In the genomic region with DNA sequence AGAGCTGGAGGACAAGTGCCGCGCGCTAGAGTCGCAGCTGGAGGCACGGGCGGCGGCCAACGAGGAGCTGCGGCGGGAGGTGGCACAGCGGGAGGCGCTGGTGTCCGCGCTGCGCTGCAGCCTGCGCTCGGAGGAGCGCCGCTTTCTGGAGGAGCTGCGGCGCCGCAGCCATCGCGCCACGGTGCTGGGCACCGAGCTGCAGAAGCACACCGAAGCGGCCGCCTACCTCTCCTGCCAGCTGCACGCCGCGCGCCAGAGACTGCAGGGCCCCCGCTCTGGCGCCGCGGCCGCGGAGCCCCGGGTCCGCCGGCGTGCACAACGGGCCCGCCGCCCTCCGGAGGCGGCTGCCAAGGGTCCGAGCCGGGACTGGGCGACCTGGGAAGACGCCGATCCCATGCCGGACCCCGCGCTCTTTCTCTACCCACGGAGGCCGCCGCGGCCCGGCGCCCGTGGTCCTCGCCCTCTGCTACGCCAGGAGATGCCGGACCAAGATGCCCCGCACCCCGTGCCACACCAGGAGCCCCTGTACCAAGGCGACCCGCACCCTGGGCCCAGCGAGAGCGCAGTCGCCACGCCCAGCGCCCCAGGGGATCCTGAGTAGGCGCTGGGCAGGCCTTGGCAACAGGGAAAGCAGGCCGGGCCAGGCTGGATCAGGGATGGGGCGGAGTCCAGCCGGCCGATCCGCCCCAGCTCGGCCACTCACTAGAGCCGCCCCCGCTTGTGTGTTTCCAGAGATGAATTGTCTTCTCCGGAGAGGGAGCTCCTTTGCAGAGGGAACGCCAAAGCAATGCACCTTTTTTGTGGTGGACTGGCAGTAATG, we compare ENCODE assay signal across 8 mouse cellular contexts. TPM values are rescaled to one million over a fixed set of nuclear protein-coding genes. Genes with fewer than 3 reads are reported as not detected.
A peak's percentile ranks its signal among the peaks of the same experiment; 100 is the strongest.
DNase-seq lines count a peak whose midpoint lies in the region; ATAC-seq and TF ChIP-seq lines count a peak whose summit lies in the region.

No protein-coding gene starts in this region.

- WGBS in embryonic facial prominence, embryonic 14.5 days: under 1% methylated on average over 40 of the region's 86 CpGs
- WGBS in liver, embryonic 12.5 days (ENCODE audit: insufficient replicate concordance): 2% methylated on average over 86 of the region's 86 CpGs
- under 1% methylated on average over 70 of the region's 86 CpGs for WGBS in stomach, postnatal 0 days

- H3K4me1 ChIP-seq in embryonic facial prominence, embryonic 14.5 days (ENCODE audit: control insufficient read depth, insufficient read depth, low read length): peaks cover 10% of the 10 kb centered on the region
- H3K4me1 ChIP-seq in liver, embryonic 12.5 days: peaks cover 26% of the 10 kb centered on the region
- H3K4me1 ChIP-seq in stomach, postnatal 0 days (replicated peaks; ENCODE audit: control insufficient read depth, insufficient read depth): peaks cover 6% of the 10 kb centered on the region

- H3K4me2 ChIP-seq in embryonic facial prominence, embryonic 14.5 days (ENCODE audit: low read depth, low read length): peak overlapping the region; percentile 62
- H3K4me2 ChIP-seq in liver, embryonic 12.5 days: peak overlapping the region; percentile 82
- H3K4me2 ChIP-seq in stomach, postnatal 0 days (replicated peaks; ENCODE audit: low read depth): peak overlapping the region; percentile 86

- peak overlapping the region; percentile 84 for H3K27ac ChIP-seq in embryonic facial prominence, embryonic 14.5 days (replicated peaks; ENCODE audit: low read depth, low read length)
- peak overlapping the region; percentile 27; the same call in 1 of the 2 replicates for H3K27ac ChIP-seq in liver, embryonic 12.5 days
- H3K27ac ChIP-seq in stomach, postnatal 0 days (replicated peaks): peak overlapping the region; percentile 97

- no peaks in the 10 kb centered on the region for H3K9me3 ChIP-seq in embryonic facial prominence, embryonic 14.5 days (ENCODE audit: control insufficient read depth, low read length)
- no peaks in the 10 kb centered on the region for H3K9me3 ChIP-seq in liver, embryonic 12.5 days (replicated peaks)
- H3K9me3 ChIP-seq in stomach, postnatal 0 days (ENCODE audit: control insufficient read depth, low read length): no peaks in the 10 kb centered on the region

- H3K4me3 ChIP-seq in embryonic facial prominence, embryonic 14.5 days (ENCODE audit: low read depth, low read length): peak overlapping the region; percentile 57
- H3K4me3 ChIP-seq in liver, embryonic 12.5 days: peak overlapping the region; percentile 58
- peak overlapping the region; percentile 79 for H3K4me3 ChIP-seq in stomach, postnatal 0 days (ENCODE audit: low read depth, low read length)

- TF ChIP-seq CTCF in stomach, postnatal 0 days (IDR thresholded peaks at IDR 0.05; ENCODE audit: low read depth): peak; percentile 76

- DNase-seq in CD4-positive helper T cell, adult 2 months (ENCODE audit: low read depth, low spot score): peak; percentile 72
- peak; percentile 51 to 68 for DNase-seq in adrenal gland, postnatal 4 days (ENCODE audit: low spot score in 2 of 2)
- DNase-seq in embryonic facial prominence, embryonic 14.5 days (ENCODE audit: low spot score): peak; percentile 90
- peak; percentile 83 to 84 for DNase-seq in heart, adult 9 months (ENCODE audit: low spot score in 2 of 2)
- DNase-seq in kidney, adult 9 months: peak; percentile 89
- peak; percentile 81 for DNase-seq in neural tube, embryonic 10.5 days (ENCODE audit: extremely low spot score, low spot score)
- DNase-seq in stomach, postnatal 0 days (ENCODE audit: low spot score): peak; percentile 90

- peak; percentile 92 for ATAC-seq in embryonic facial prominence, embryonic 14.5 days (ENCODE audit: low read depth)
- ATAC-seq in liver, embryonic 12.5 days: peak; percentile 65
- ATAC-seq in stomach, postnatal 0 days (ENCODE audit: low FRiP score, low TSS enrichment): peak; percentile 90

- no peaks in the 10 kb centered on the region for H3K27me3 ChIP-seq in embryonic facial prominence, embryonic 14.5 days (replicated peaks; ENCODE audit: control insufficient read depth, insufficient read depth, low read length)
- H3K27me3 ChIP-seq in liver, embryonic 12.5 days (replicated peaks): peaks cover 81% of the 10 kb centered on the region
- no peaks in the 10 kb centered on the region for H3K27me3 ChIP-seq in stomach, postnatal 0 days (ENCODE audit: control insufficient read depth, insufficient read depth, low read length)

- peak overlapping the region; percentile 69 for H3K9ac ChIP-seq in embryonic facial prominence, embryonic 14.5 days (ENCODE audit: low read depth, low read length)
- peak overlapping the region; percentile 63 for H3K9ac ChIP-seq in liver, embryonic 12.5 days
- H3K9ac ChIP-seq in stomach, postnatal 0 days (ENCODE audit: low read length): peak overlapping the region; percentile 81

- peak; percentile 51 for TF ChIP-seq EP300 in stomach, postnatal 0 days (optimal IDR thresholded peaks at IDR 0.05)

- H3K36me3 ChIP-seq in embryonic facial prominence, embryonic 14.5 days (ENCODE audit: control insufficient read depth, insufficient read depth, low read length): no peaks in the 10 kb centered on the region
- peaks cover 54% of the 10 kb centered on the region for H3K36me3 ChIP-seq in liver, embryonic 12.5 days
- no peaks in the 10 kb centered on the region for H3K36me3 ChIP-seq in stomach, postnatal 0 days (ENCODE audit: control insufficient read depth, insufficient read depth, low read length)

RNA-seq across cellular contexts. Expression of gene Cluh, which starts 11.1 kb away (rescaled TPM):
- 100 to 1,000 TPM; 217 to 220 TPM for total RNA-seq in adrenal gland, postnatal 4 days (2021)
- polyA plus RNA-seq in embryonic facial prominence, embryonic 14.5 days (2014; fragmentation: Nextera tagmentation; extraction: Ambion mirVana): 24.4 and 25.2 TPM in 2 replicates
- 49.6 and 50.1 TPM in 2 replicates for polyA plus RNA-seq in liver, embryonic 12.5 days (2016; fragmentation: Nextera tagmentation; extraction: Ambion mirVana)
- polyA plus RNA-seq in stomach, postnatal 0 days (2015; fragmentation: Nextera tagmentation; extraction: Ambion mirVana): 17.8 and 19.9 TPM in 2 replicates

RNA-seq across cellular contexts. Expression of gene Ccdc92b, which starts 18.8 kb away (rescaled TPM):
- 1 to 10 TPM; 6.5 to 6.6 TPM for total RNA-seq in adrenal gland, postnatal 4 days (2021)
- polyA plus RNA-seq in embryonic facial prominence, embryonic 14.5 days (2014; fragmentation: Nextera tagmentation; extraction: Ambion mirVana): 0.54 and 0.62 TPM in 2 replicates
- 14.7 and 16.0 TPM in 2 replicates for polyA plus RNA-seq in liver, embryonic 12.5 days (2016; fragmentation: Nextera tagmentation; extraction: Ambion mirVana)
- 0.55 and 0.62 TPM in 2 replicates for polyA plus RNA-seq in stomach, postnatal 0 days (2015; fragmentation: Nextera tagmentation; extraction: Ambion mirVana)

RNA-seq across cellular contexts. Expression of gene Rap1gap2, which starts 27.5 kb away (rescaled TPM):
- 10 to 100 TPM; 18.7 to 28.8 TPM for total RNA-seq in adrenal gland, postnatal 4 days (2021)
- polyA plus RNA-seq in embryonic facial prominence, embryonic 14.5 days (2014; fragmentation: Nextera tagmentation; extraction: Ambion mirVana): 3.4 and 3.6 TPM in 2 replicates
- polyA plus RNA-seq in liver, embryonic 12.5 days (2016; fragmentation: Nextera tagmentation; extraction: Ambion mirVana): 0.96 and 1.4 TPM in 2 replicates
- 7.6 and 8.2 TPM in 2 replicates for polyA plus RNA-seq in stomach, postnatal 0 days (2015; fragmentation: Nextera tagmentation; extraction: Ambion mirVana)

Comparison
In these comparisons a context has a peak if more than half of its experiments do, and no peak if none do; other contexts are left out.
1. Peak in every context shown above with its lines: DNase-seq, ATAC-seq, H3K4me3 ChIP-seq and H3K27ac ChIP-seq.
2. H3K27ac ChIP-seq: peak in every context shown above with its lines; median percentile 97 in stomach, postnatal 0 days; 84 in embryonic facial prominence, embryonic 14.5 days; 27 in liver, embryonic 12.5 days.